Mouse (Mus musculus): ENCODE results near the gene Zbtb17. TPM values are rescaled to one million over a fixed set of nuclear protein-coding genes. Genes with fewer than 3 reads are reported as not detected.
A peak's percentile ranks its signal among the peaks of the same experiment; 100 is the strongest.

The Zbtb17 gene
- polyA plus RNA-seq, 1 experiment from 2014 or later = 24.6 TPM

GRCm38 (mm10) chr4:141506352-141506751 is 61.9 kb downstream of the Zbtb17 start:
- Histone ChIP-seq H3K4me1 (replicated peaks; ENCODE audit: insufficient read depth, low read length) (peaks cover 15% of the 10 kb centered on the region; the same call in 1 of the 2 replicates), H3K9ac (ENCODE audit: low read depth, low read length) (no peak overlapping the region)
- peak; percentile 77 for DNase-seq (ENCODE audit: low spot score)

GRCm38 (mm10) chr4:141506893-141507292 is 62.4 kb downstream of the Zbtb17 start:
- peak; percentile 57; the same call in 1 of the 2 replicates for TF ChIP-seq CTCF (IDR thresholded peaks at IDR 0.05; ENCODE audit: low read depth)
- no peaks in the 10 kb centered on the region for H3K9me3 ChIP-seq (replicated peaks; ENCODE audit: low read length)
- 62% methylated on average over 10 of the region's 10 CpGs for WGBS
- ATAC-seq (replicated peaks; ENCODE audit: low FRiP score, low read depth) (peak; percentile 55; the same call in 1 of the 2 replicates), DNase-seq (ENCODE audit: low spot score) (peak; percentile 24)
- H3K9ac ChIP-seq (ENCODE audit: low read depth, low read length) = no peak overlapping the region
- H3K4me3 ChIP-seq (replicated peaks; ENCODE audit: low read depth, low read length) = no peak overlapping the region
- peak overlapping the region; percentile 24; the same call in 1 of the 2 replicates for H3K4me2 ChIP-seq (ENCODE audit: low read length)
- H3K27me3 ChIP-seq (ENCODE audit: insufficient read depth, low read length) = no peaks in the 10 kb centered on the region
- H3K27ac ChIP-seq = peak overlapping the region; percentile 88
- no peaks in the 10 kb centered on the region for H3K36me3 ChIP-seq (ENCODE audit: insufficient read depth, low read length)
- H3K4me1 ChIP-seq (replicated peaks; ENCODE audit: insufficient read depth, low read length) = peaks cover 15% of the 10 kb centered on the region; the same call in 1 of the 2 replicates

More at GRCm38 (mm10) chr4:141506352-141506751, 61.9 kb downstream of the Zbtb17 start:
- Histone ChIP-seq H3K27ac (peak overlapping the region; percentile 88), H3K4me2 (ENCODE audit: low read length) (peak overlapping the region; percentile 24; the same call in 1 of the 2 replicates), H3K9me3 (replicated peaks; ENCODE audit: low read length) (no peaks in the 10 kb centered on the region), H3K27me3 (ENCODE audit: insufficient read depth, low read length) (no peaks in the 10 kb centered on the region), H3K36me3 (ENCODE audit: insufficient read depth, low read length) (no peaks in the 10 kb centered on the region), H3K4me3 (replicated peaks; ENCODE audit: low read depth, low read length) (no peak overlapping the region)
- TF ChIP-seq CTCF (IDR thresholded peaks at IDR 0.05; ENCODE audit: low read depth) = no peak; the same call in 1 of the 2 replicates
- 26% methylated on average over 10 of the region's 10 CpGs for whole genome bisulfite sequencing
- peak; percentile 93 for ATAC-seq (replicated peaks; ENCODE audit: low FRiP score, low read depth)

- no peak overlapping the region for H3K4me2 ChIP-seq (ENCODE audit: low read length)
- 83% methylated on average over 13 of the region's 13 CpGs for WGBS
- ATAC-seq (replicated peaks; ENCODE audit: low FRiP score, low read depth) = no peak
- no peak overlapping the region for H3K4me3 ChIP-seq (replicated peaks; ENCODE audit: low read depth, low read length)
- H3K36me3 ChIP-seq (ENCODE audit: insufficient read depth, low read length) = no peaks in the 10 kb centered on the region
- H3K27ac ChIP-seq = no peak overlapping the region
- no peaks in the 10 kb centered on the region for H3K27me3 ChIP-seq (ENCODE audit: insufficient read depth, low read length)
- TF ChIP-seq CTCF (IDR thresholded peaks at IDR 0.05; ENCODE audit: low read depth) = no peak
- H3K9ac ChIP-seq (ENCODE audit: low read depth, low read length) = no peak overlapping the region
- DNase-seq (ENCODE audit: low spot score) = no peak
- H3K9me3 ChIP-seq (replicated peaks; ENCODE audit: low read length) = no peaks in the 10 kb centered on the region
- H3K4me1 ChIP-seq (replicated peaks; ENCODE audit: insufficient read depth, low read length) = peaks cover 21% of the 10 kb centered on the region
Measured at GRCm38 (mm10) chr4:141510457-141510856, 66.0 kb downstream of the Zbtb17 start.

GRCm38 (mm10) chr4:141512145-141512544 is 67.7 kb downstream of the Zbtb17 start:
- no peak for ATAC-seq (replicated peaks; ENCODE audit: low FRiP score, low read depth)
- no peak for TF ChIP-seq CTCF (IDR thresholded peaks at IDR 0.05; ENCODE audit: low read depth)
- no peaks in the 10 kb centered on the region for H3K27me3 ChIP-seq (ENCODE audit: insufficient read depth, low read length)
- DNase-seq (ENCODE audit: low spot score) = peak; percentile 47
- H3K36me3 ChIP-seq (ENCODE audit: insufficient read depth, low read length) = peaks cover 10% of the 10 kb centered on the region; the same call in 1 of the 2 replicates
- peaks cover 9% of the 10 kb centered on the region for H3K4me1 ChIP-seq (replicated peaks; ENCODE audit: insufficient read depth, low read length)
- no peak overlapping the region for H3K4me3 ChIP-seq (replicated peaks; ENCODE audit: low read depth, low read length)
- WGBS = 65% methylated on average over 6 of the region's 6 CpGs
- H3K9ac ChIP-seq (ENCODE audit: low read depth, low read length) = no peak overlapping the region
- no peaks in the 10 kb centered on the region for H3K9me3 ChIP-seq (replicated peaks; ENCODE audit: low read length)
- H3K4me2 ChIP-seq (ENCODE audit: low read length) = no peak overlapping the region
- H3K27ac ChIP-seq = no peak overlapping the region

GRCm38 (mm10) chr4:141514179-141514641 is 69.8 kb downstream of the Zbtb17 start:
- Histone ChIP-seq H3K4me3 (replicated peaks; ENCODE audit: low read depth, low read length) (no peak overlapping the region), H3K9ac (ENCODE audit: low read depth, low read length) (no peak overlapping the region), H3K9me3 (replicated peaks; ENCODE audit: low read length) (no peaks in the 10 kb centered on the region), H3K4me2 (ENCODE audit: low read length) (no peak overlapping the region), H3K27ac (peak overlapping the region; percentile 44; the same call in 1 of the 2 replicates), H3K27me3 (ENCODE audit: insufficient read depth, low read length) (no peaks in the 10 kb centered on the region), H3K36me3 (ENCODE audit: insufficient read depth, low read length) (peaks cover 15% of the 10 kb centered on the region; the same call in 1 of the 2 replicates), H3K4me1 (replicated peaks; ENCODE audit: insufficient read depth, low read length) (peaks cover 6% of the 10 kb centered on the region)
- TF ChIP-seq CTCF (IDR thresholded peaks at IDR 0.05; ENCODE audit: low read depth) = no peak
- ATAC-seq (replicated peaks; ENCODE audit: low FRiP score, low read depth) (peak; percentile 76), DNase-seq (ENCODE audit: low spot score) (peak; percentile 23)
- WGBS = 35% methylated on average over 12 of the region's 12 CpGs

Other genes with a start within 250 kb of the Zbtb17 start
- gene Rsg1, start 230.7 kb upstream of the Zbtb17 start, polyA plus RNA-seq (2015; fragmentation: Nextera tagmentation; extraction: Ambion mirVana) = 2.7 and 3.1 TPM in 2 replicates
- 5.2 and 5.7 TPM in 2 replicates for gene Arhgef19, start 205.2 kb upstream of the Zbtb17 start, polyA plus RNA-seq (2015; fragmentation: Nextera tagmentation; extraction: Ambion mirVana)
- gene Epha2, start 143.4 kb upstream of the Zbtb17 start, polyA plus RNA-seq (2015; fragmentation: Nextera tagmentation; extraction: Ambion mirVana) = 5.6 and 5.8 TPM in 2 replicates
- 2.8 and 3.1 TPM in 2 replicates for gene Fam131c, start 76.4 kb upstream of the Zbtb17 start, polyA plus RNA-seq (2015; fragmentation: Nextera tagmentation; extraction: Ambion mirVana)
- gene Clcnka, start 45.9 kb upstream of the Zbtb17 start, polyA plus RNA-seq (2015; fragmentation: Nextera tagmentation; extraction: Ambion mirVana) = 57.7 and 58.1 TPM in 2 replicates
- 155 and 161 TPM in 2 replicates for gene Clcnkb, start 28.6 kb upstream of the Zbtb17 start, polyA plus RNA-seq (2015; fragmentation: Nextera tagmentation; extraction: Ambion mirVana)
- gene Hspb7, start 23.9 kb upstream of the Zbtb17 start, polyA plus RNA-seq (2015; fragmentation: Nextera tagmentation; extraction: Ambion mirVana) = 0.29 and 0.41 TPM in 2 replicates
- gene Srarp, start 8.5 kb upstream of the Zbtb17 start, polyA plus RNA-seq (2015; fragmentation: Nextera tagmentation; extraction: Ambion mirVana) = 0.41 and 0.47 TPM in 2 replicates
- gene Spen, start 93.9 kb downstream of the Zbtb17 start, polyA plus RNA-seq (2015; fragmentation: Nextera tagmentation; extraction: Ambion mirVana) = 6.2 and 6.6 TPM in 2 replicates
- 58.1 and 64.6 TPM in 2 replicates for gene Fblim1, start 161.4 kb downstream of the Zbtb17 start, polyA plus RNA-seq (2015; fragmentation: Nextera tagmentation; extraction: Ambion mirVana)
- gene Tmem82, start 174.0 kb downstream of the Zbtb17 start, polyA plus RNA-seq (2015; fragmentation: Nextera tagmentation; extraction: Ambion mirVana) = 7.7 and 9.5 TPM in 2 replicates
- 1.9 and 2.3 TPM in 2 replicates for gene Slc25a34, start 179.2 kb downstream of the Zbtb17 start, polyA plus RNA-seq (2015; fragmentation: Nextera tagmentation; extraction: Ambion mirVana)
- 6.0 and 6.2 TPM in 2 replicates for gene Plekhm2, start 220.2 kb downstream of the Zbtb17 start, polyA plus RNA-seq (2015; fragmentation: Nextera tagmentation; extraction: Ambion mirVana)
- not detected in 2 replicates for gene Rsc1a1, start 240.9 kb downstream of the Zbtb17 start, polyA plus RNA-seq (2015; fragmentation: Nextera tagmentation; extraction: Ambion mirVana)